Mouse (Mus musculus): ENCODE measurements around the gene Slc43a2. TPM values are rescaled to one million over a fixed set of nuclear protein-coding genes. Genes with fewer than 3 reads are reported as not detected.

The Slc43a2 gene
- total and polyA plus RNA-seq, 3 experiments: 4.9 to 8.4 TPM; not detected in 1

GRCm38 (mm10) chr11:75568115-75568511 lies 36.6 kb downstream of the Slc43a2 start:
- no peaks in the 10 kb centered on the region for H3K9me3 ChIP-seq (replicated peaks; ENCODE audit: insufficient read depth, low read length)

GRCm38 (mm10) chr11:75568962-75569361 lies 37.5 kb downstream of the Slc43a2 start:
- peaks cover 0 to 26% of the 10 kb centered on the region in 2 experiments; a peak in 2 of 4 replicates for H3K36me3 ChIP-seq (ENCODE audit: control insufficient read depth in 1 of 2, insufficient read depth in 2 of 2, low read length in 2 of 2)

More at GRCm38 (mm10) chr11:75568115-75568511, 36.6 kb downstream of the Slc43a2 start:
- H3K79me2 ChIP-seq (ENCODE audit: control insufficient read depth, insufficient read depth, low read length, poor library complexity): no peaks in the 10 kb centered on the region
- no peak for DNase-seq (ENCODE audit: low read depth, low spot score)
- H3K27me3 ChIP-seq (ENCODE audit: control insufficient read depth in 1 of 2, insufficient read depth in 2 of 2, low read length in 2 of 2): no peaks in the 10 kb centered on the region
- H3K9ac ChIP-seq (ENCODE audit: control insufficient read depth, low read depth, low read length, poor library complexity, severe bottlenecking): no peak overlapping the region
- TF ChIP-seq BHLHE40 (IDR thresholded peaks at IDR 0.05; ENCODE audit: borderline replicate concordance, low read depth, low read length) (no peak), KAT2A (conservative IDR thresholded peaks at IDR 0.05; ENCODE audit: low read depth, low read length) (no peak), NELFE (IDR thresholded peaks at IDR 0.05; ENCODE audit: low read depth, low read length) (no peak), ZNF384 (IDR thresholded peaks at IDR 0.05; ENCODE audit: low read depth, low read length) (no peak), CHD1 (IDR thresholded peaks at IDR 0.05; ENCODE audit: low read depth, low read length) (no peak), ZC3H11A (IDR thresholded peaks at IDR 0.05; ENCODE audit: low read depth, low read length) (no peak), RCOR1 (IDR thresholded peaks at IDR 0.05; ENCODE audit: low read depth, low read length) (no peak)
- H3K36me3 ChIP-seq (ENCODE audit: control insufficient read depth in 1 of 2, insufficient read depth in 2 of 2, low read length in 2 of 2): peaks cover 0 to 26% of the 10 kb centered on the region in 2 experiments; a peak in 2 of 4 replicates
- H3K4me3 ChIP-seq (ENCODE audit: control insufficient read depth in 1 of 2, insufficient read depth in 1 of 2, low read depth in 2 of 2, low read length in 2 of 2): no peak overlapping the region
- no peak overlapping the region for H3K27ac ChIP-seq (ENCODE audit: control insufficient read depth, low read depth, low read length)
- H3K4me1 ChIP-seq (ENCODE audit: control insufficient read depth in 1 of 2, insufficient read depth in 2 of 2, low read length in 2 of 2): peaks cover 10 to 35% of the 10 kb centered on the region in 2 experiments

GRCm38 (mm10) chr11:75570375-75571125 lies 39.1 kb downstream of the Slc43a2 start:
- H3K4me1 ChIP-seq (ENCODE audit: control insufficient read depth in 1 of 2, insufficient read depth in 2 of 2, low read length in 2 of 2): peaks cover 10 to 34% of the 10 kb centered on the region in 2 experiments
- H3K36me3 ChIP-seq (ENCODE audit: control insufficient read depth in 1 of 2, insufficient read depth in 2 of 2, low read length in 2 of 2): peaks cover 0 to 26% of the 10 kb centered on the region in 2 experiments; a peak in 2 of 4 replicates
- H3K9ac ChIP-seq (ENCODE audit: control insufficient read depth, low read depth, low read length, poor library complexity, severe bottlenecking): no peak overlapping the region
- no peaks in the 10 kb centered on the region for H3K27me3 ChIP-seq (ENCODE audit: control insufficient read depth in 1 of 2, insufficient read depth in 2 of 2, low read length in 2 of 2)
- no peak for TF ChIP-seq POLR2AphosphoS2 (IDR thresholded peaks at IDR 0.05; ENCODE audit: low read length)
- no peak for DNase-seq (ENCODE audit: low read depth, low spot score)
- no peaks in the 10 kb centered on the region for H3K79me2 ChIP-seq (ENCODE audit: control insufficient read depth, insufficient read depth, low read length, poor library complexity)
- no peak overlapping the region for H3K27ac ChIP-seq (ENCODE audit: control insufficient read depth, low read depth, low read length)
- H3K4me3 ChIP-seq (ENCODE audit: control insufficient read depth in 1 of 2, insufficient read depth in 1 of 2, low read depth in 2 of 2, low read length in 2 of 2): no peak overlapping the region
- no peaks in the 10 kb centered on the region for H3K9me3 ChIP-seq (replicated peaks; ENCODE audit: insufficient read depth, low read length)

More at GRCm38 (mm10) chr11:75568962-75569361, 37.5 kb downstream of the Slc43a2 start:
- no peaks in the 10 kb centered on the region for H3K27me3 ChIP-seq (ENCODE audit: control insufficient read depth in 1 of 2, insufficient read depth in 2 of 2, low read length in 2 of 2)
- TF ChIP-seq GATA1 (IDR thresholded peaks at IDR 0.05; ENCODE audit: low read depth, low read length) (no peak), SMC3 (IDR thresholded peaks at IDR 0.05; ENCODE audit: low read depth, low read length) (no peak), USF2 (IDR thresholded peaks at IDR 0.05; ENCODE audit: borderline replicate concordance in 1 of 2, insufficient read depth in 1 of 2, low read depth in 1 of 2, low read length in 2 of 2) (no peak), TAL1 (IDR thresholded peaks at IDR 0.05; ENCODE audit: low read length) (no peak), POLR2A (IDR thresholded peaks at IDR 0.05; ENCODE audit: control insufficient read depth in 1 of 2, insufficient read depth in 1 of 2, low read depth in 1 of 2, low read length in 2 of 2, poor library complexity in 1 of 2) (no peak), MEF2A (IDR thresholded peaks at IDR 0.05; ENCODE audit: extremely low read depth, insufficient replicate concordance, low read depth, low read length, poor library complexity, severe bottlenecking) (no peak), RAD21 (IDR thresholded peaks at IDR 0.05; ENCODE audit: low read depth, low read length) (no peak), UBTF (IDR thresholded peaks at IDR 0.05; ENCODE audit: borderline replicate concordance, insufficient read depth, low read depth, low read length) (no peak), ETS1 (IDR thresholded peaks at IDR 0.05; ENCODE audit: low read depth, low read length) (no peak), MAFK (IDR thresholded peaks at IDR 0.05; ENCODE audit: borderline replicate concordance, low read depth, low read length) (no peak), TCF12 (IDR thresholded peaks at IDR 0.05; ENCODE audit: low read depth, low read length) (no peak), ELF1 (IDR thresholded peaks at IDR 0.05; ENCODE audit: low read depth, low read length) (no peak), RCOR1 (IDR thresholded peaks at IDR 0.05; ENCODE audit: low read depth, low read length) (no peak)
- DNase-seq (ENCODE audit: low read depth, low spot score): no peak
- no peak overlapping the region for H3K9ac ChIP-seq (ENCODE audit: control insufficient read depth, low read depth, low read length, poor library complexity, severe bottlenecking)
- no peaks in the 10 kb centered on the region for H3K79me2 ChIP-seq (ENCODE audit: control insufficient read depth, insufficient read depth, low read length, poor library complexity)
- no peak overlapping the region for H3K27ac ChIP-seq (ENCODE audit: control insufficient read depth, low read depth, low read length)
- no peak overlapping the region for H3K4me3 ChIP-seq (ENCODE audit: control insufficient read depth in 1 of 2, insufficient read depth in 1 of 2, low read depth in 2 of 2, low read length in 2 of 2)
- peaks cover 10 to 36% of the 10 kb centered on the region in 2 experiments for H3K4me1 ChIP-seq (ENCODE audit: control insufficient read depth in 1 of 2, insufficient read depth in 2 of 2, low read length in 2 of 2)
- H3K9me3 ChIP-seq (replicated peaks; ENCODE audit: insufficient read depth, low read length): no peaks in the 10 kb centered on the region

Data from MEL (cell line).